Mouse (Mus musculus) lung, embryonic 16.5 days (tissue): Measurements from ENCODE around the gene Erg. TPM values are rescaled to one million over a fixed set of nuclear protein-coding genes. Genes with fewer than 3 reads are reported as not detected.
A peak's percentile ranks its signal among the peaks of the same experiment; 100 is the strongest.

Source experiments
- ATAC-seq: fragments of 200-750 bp; cut with Nextera tagmentation; 2 replicates; pipeline ENCODE4 v1.8.0; 2017; ENCODE audit warnings: low read depth, mild to moderate bottlenecking, moderate library complexity
- H3K27ac ChIP-seq: fragments of 300-500 bp; sonication (generic); 2 replicates; pipeline ENCODE4 v1.5.1; 2014; ENCODE audit warnings: mild to moderate bottlenecking, control low read depth, low read length
- H3K27me3 ChIP-seq: fragments of 300-500 bp; sonication (generic); 2 replicates; pipeline ENCODE4 v1.6.1; 2014; ENCODE audit warnings: low read depth, low read length, mixed read lengths; ENCODE audit not compliant: control insufficient read depth, insufficient read depth
- H3K36me3 ChIP-seq: fragments of 300-500 bp; sonication (generic); 2 replicates; pipeline ENCODE4 v1.6.1; 2014; ENCODE audit warnings: low read length; ENCODE audit not compliant: control insufficient read depth, insufficient read depth
- H3K4me1 ChIP-seq: fragments of 300-500 bp; sonication (generic); replicated peaks from 2 replicates; pipeline ENCODE4 v1.6.1; 2014; ENCODE audit warnings: low read length, mixed read lengths; ENCODE audit not compliant: control insufficient read depth, insufficient read depth
- H3K4me2 ChIP-seq: fragments of 300-500 bp; sonication (generic); 2 replicates; pipeline ENCODE4 v1.6.1; 2014; ENCODE audit warnings: low read depth, low read length, control low read depth
- H3K4me3 ChIP-seq: fragments of 300-500 bp; sonication (generic); 2 replicates; pipeline ENCODE4 v1.5.1; 2014; ENCODE audit warnings: mild to moderate bottlenecking, low read length, control low read depth
- H3K9ac ChIP-seq: fragments of 300-500 bp; sonication (generic); 2 replicates; pipeline ENCODE4 v1.6.1; 2014; ENCODE audit warnings: low read length, control low read depth
- H3K9me3 ChIP-seq: fragments of 300-500 bp; sonication (generic); 2 replicates; pipeline ENCODE4 v1.6.1; 2016; ENCODE audit warnings: low read length; ENCODE audit not compliant: control insufficient read depth
- WGBS: fragments of 180-500 bp; shearing (Covaris S2); extraction: QIAGEN DNeasy Blood & Tissue Kit; methylation state at CpG from one replicate; pipeline ENCODE4 v1.1.7; 2014; 5-methylcytosine and 5-hydroxymethylcytosine counted together
- polyA plus RNA-seq: library from polyadenylated mRNA; unstranded; fragments of >200 nt; fragmentation: Nextera tagmentation; extraction: Ambion mirVana; gene quantifications from 2 replicates; pipeline ENCODE4 v1.2.1, GENCODE M21; 2015

The Erg gene
- polyA plus RNA-seq, result 11.7 and 11.9 TPM in 2 replicates

DNA sequence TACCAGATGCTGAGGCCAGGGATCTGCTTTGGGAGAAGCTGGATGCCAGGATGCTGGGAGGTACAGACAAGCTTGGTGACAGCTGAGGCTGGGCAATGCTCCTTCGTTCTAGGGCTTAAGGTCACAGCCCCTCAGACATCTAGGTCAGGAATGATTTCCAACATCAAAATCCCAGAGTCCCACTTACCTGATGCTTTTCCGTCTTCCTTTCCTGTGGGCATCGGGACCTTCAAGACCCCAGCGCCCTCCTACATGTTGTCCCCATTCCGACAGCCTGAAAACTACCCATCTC lies at the start of gene Erg:
Erg (minus strand) TSS at position 283 of the 292 bp plus-strand sequence.
- 2% methylated on average over 5 of the region's 5 CpGs for WGBS
- Histone ChIP-seq H3K4me2 (peak within 1 kb of the TSS; percentile 78), H3K9me3 (no peaks in the 10 kb centered on the region; the same call in 1 of the 2 replicates), H3K4me1 (peaks cover 16% of the 10 kb centered on the region), H3K27me3 (peaks cover 28% of the 10 kb centered on the region), H3K9ac (peak within 1 kb of the TSS; percentile 65), H3K27ac (peak within 1 kb of the TSS; percentile 69), H3K4me3 (peak within 1 kb of the TSS; percentile 51), H3K36me3 (no peaks in the 10 kb centered on the region)
- peak; percentile 19; the same call in 1 of the 2 replicates for ATAC-seq

- H3K4me2 ChIP-seq, result no peak overlapping the region
- H3K27me3 ChIP-seq, result no peaks in the 10 kb centered on the region
- no peak overlapping the region for H3K27ac ChIP-seq
- no peak overlapping the region for H3K4me3 ChIP-seq
- H3K9ac ChIP-seq, result no peak overlapping the region
- ATAC-seq, result no peak
- no peaks in the 10 kb centered on the region for H3K9me3 ChIP-seq
- WGBS, result 74% methylated on average over 10 of the region's 10 CpGs
- no peaks in the 10 kb centered on the region for H3K36me3 ChIP-seq
- no peaks in the 10 kb centered on the region for H3K4me1 ChIP-seq
These were observed 45.4 kb upstream of the Erg start for GRCm38 (mm10) chr16:95631816-95632215.

DNA sequence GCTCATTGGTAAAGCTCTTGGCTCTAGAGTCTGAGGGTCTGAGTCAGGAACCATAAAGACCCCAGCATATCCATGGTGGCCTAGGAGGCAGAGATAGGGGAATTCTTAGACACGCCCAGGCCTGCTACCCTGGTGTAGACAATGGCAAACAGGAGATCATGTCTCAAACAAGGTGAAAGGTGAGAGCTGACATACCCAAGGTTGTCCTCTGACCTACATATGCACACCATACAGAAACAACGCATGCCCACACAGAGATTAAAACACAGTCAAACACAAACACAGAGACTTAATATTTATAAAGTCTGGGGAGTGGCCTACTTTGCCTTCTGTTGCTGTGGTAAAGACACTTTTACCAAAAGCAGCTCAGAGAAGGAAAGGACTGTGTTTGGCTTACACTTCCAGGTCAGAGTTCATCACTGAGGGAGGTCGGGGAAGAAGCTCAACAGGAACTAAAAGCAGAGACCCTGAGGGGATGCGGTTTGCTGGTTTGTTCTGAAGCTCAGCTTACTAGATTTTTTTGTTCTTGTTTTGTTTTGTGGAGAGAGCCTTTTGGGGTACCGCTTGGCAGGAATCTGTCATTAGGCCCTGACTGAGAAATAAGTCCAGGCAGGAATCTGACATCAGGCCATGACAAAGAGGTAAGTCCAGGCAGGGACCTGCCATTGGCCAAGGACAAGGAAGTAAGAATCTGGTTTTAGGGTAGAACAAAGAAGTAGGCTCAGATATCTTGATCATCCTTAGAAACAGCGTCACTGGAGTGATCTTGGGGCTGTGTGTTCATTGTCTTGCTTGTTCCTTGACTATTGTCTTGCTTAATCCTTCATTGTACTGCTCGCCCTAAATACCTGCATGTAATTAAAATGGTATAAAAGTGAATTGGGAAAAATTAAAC lies 37.7 kb upstream of the Erg start:
- WGBS, result 55% methylated on average over 7 of the region's 7 CpGs
- no peak overlapping the region for H3K4me2 ChIP-seq
- H3K4me3 ChIP-seq, result no peak overlapping the region

DNA sequence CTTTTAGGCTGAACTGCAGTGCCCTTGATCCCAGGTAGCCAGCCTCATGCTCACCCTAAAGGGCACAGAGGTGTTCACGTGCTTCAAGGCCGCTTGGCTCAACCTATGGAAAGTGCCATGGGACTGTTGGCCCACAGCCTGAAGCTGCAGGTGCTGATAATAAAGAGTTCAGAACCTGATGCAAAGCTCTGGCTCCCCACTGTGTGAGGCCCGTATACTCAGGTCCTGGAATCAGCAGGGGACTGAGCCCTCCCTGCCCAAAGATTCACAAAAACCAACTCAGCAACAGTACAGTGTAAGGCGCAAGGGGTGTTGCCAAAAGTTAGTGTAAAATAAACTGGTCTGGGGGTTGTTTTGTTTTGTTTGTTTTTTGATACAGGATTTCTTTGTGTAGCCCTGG lies 36.7 kb upstream of the Erg start:
- H3K36me3 ChIP-seq, result no peaks in the 10 kb centered on the region
- H3K4me3 ChIP-seq, result no peak overlapping the region
- no peaks in the 10 kb centered on the region; the same call in 1 of the 2 replicates for H3K4me1 ChIP-seq
- no peaks in the 10 kb centered on the region for H3K9me3 ChIP-seq
- WGBS, result 83% methylated on average over 4 of the region's 4 CpGs
- H3K27ac ChIP-seq, result no peak overlapping the region
- H3K9ac ChIP-seq, result no peak overlapping the region
- no peak overlapping the region for H3K4me2 ChIP-seq
- H3K27me3 ChIP-seq, result no peaks in the 10 kb centered on the region
- ATAC-seq, result no peak

More for the DNA sequence above, 37.7 kb upstream of the Erg start:
- H3K36me3 ChIP-seq, result no peaks in the 10 kb centered on the region
- H3K9ac ChIP-seq, result no peak overlapping the region
- H3K9me3 ChIP-seq, result no peaks in the 10 kb centered on the region
- H3K4me1 ChIP-seq, result no peaks in the 10 kb centered on the region; the same call in 1 of the 2 replicates
- H3K27ac ChIP-seq, result no peak overlapping the region
- ATAC-seq, result no peak
- H3K27me3 ChIP-seq, result no peaks in the 10 kb centered on the region

DNA sequence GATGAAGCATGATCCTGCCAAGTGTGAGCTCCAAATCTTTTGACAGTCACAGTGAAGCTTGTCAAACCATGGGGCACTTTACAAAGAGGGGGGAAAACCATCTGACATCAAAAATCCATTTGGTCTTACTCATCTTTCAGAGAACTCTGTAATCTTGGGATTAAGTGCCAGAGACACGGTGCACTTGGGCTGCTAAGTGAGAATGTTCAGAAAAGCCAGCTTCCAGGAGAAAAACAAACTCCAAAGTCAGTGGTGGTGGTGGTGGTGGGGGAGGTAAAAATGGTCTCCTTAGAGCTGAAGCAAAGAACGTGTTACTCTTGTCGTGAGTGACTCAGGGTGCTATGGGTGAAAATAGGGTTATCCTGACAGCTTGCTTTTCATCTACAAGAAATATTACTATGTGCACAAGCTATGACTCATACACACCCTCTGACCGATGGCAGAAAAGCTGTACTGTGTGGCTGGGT lies 33.5 kb upstream of the Erg start:
- Histone ChIP-seq H3K4me1 (no peaks in the 10 kb centered on the region; the same call in none of the 2 replicates), H3K36me3 (no peaks in the 10 kb centered on the region), H3K4me3 (no peak overlapping the region), H3K9ac (no peak overlapping the region), H3K9me3 (no peaks in the 10 kb centered on the region), H3K27ac (no peak overlapping the region), H3K4me2 (no peak overlapping the region), H3K27me3 (no peaks in the 10 kb centered on the region)
- peak; percentile 84 for ATAC-seq
- 35% methylated on average over 4 of the region's 4 CpGs for WGBS

DNA sequence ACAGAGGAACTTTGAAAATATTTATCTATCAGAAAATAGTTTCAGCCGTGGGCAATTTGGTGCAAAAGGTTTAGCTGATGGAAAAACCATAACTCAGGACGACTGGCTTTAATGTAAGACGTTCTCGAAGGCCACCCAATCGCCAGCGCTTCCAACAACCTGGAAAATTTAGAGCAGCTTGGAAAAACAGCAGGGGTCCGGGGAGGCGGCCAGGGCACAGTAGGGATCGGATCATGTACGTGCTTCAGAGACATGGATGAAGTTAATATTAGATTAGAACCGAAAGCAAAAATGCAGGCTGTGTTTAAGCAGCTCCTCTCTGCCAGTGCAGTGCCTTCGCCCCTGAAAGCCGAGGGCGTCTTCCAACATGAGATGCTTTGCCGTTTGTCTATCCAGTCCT lies 31.8 kb upstream of the Erg start:
- no peak overlapping the region for H3K27ac ChIP-seq
- peak overlapping the region; percentile 15; the same call in 1 of the 2 replicates for H3K4me2 ChIP-seq
- H3K9ac ChIP-seq, result no peak overlapping the region
- no peaks in the 10 kb centered on the region; the same call in none of the 2 replicates for H3K4me1 ChIP-seq
- no peak overlapping the region for H3K4me3 ChIP-seq
- no peaks in the 10 kb centered on the region for H3K27me3 ChIP-seq
- no peaks in the 10 kb centered on the region for H3K9me3 ChIP-seq
- no peak for ATAC-seq
- H3K36me3 ChIP-seq, result no peaks in the 10 kb centered on the region
- WGBS, result 45% methylated on average over 15 of the region's 15 CpGs

- Histone ChIP-seq H3K4me2 (no peak overlapping the region), H3K4me3 (no peak overlapping the region), H3K4me1 (no peaks in the 10 kb centered on the region; the same call in none of the 2 replicates), H3K9ac (no peak overlapping the region), H3K9me3 (no peaks in the 10 kb centered on the region), H3K27ac (no peak overlapping the region), H3K36me3 (no peaks in the 10 kb centered on the region), H3K27me3 (no peaks in the 10 kb centered on the region)
- WGBS, result 42% methylated on average over 6 of the region's 6 CpGs
- ATAC-seq, result no peak
These were observed 31.3 kb upstream of the Erg start for GRCm38 (mm10) chr16:95617720-95618119.

- no peaks in the 10 kb centered on the region; the same call in none of the 2 replicates for H3K4me1 ChIP-seq
- ATAC-seq, result no peak
- H3K9ac ChIP-seq, result no peak overlapping the region
- H3K27me3 ChIP-seq, result no peaks in the 10 kb centered on the region
- H3K9me3 ChIP-seq, result no peaks in the 10 kb centered on the region
- H3K36me3 ChIP-seq, result no peaks in the 10 kb centered on the region
- H3K4me2 ChIP-seq, result no peak overlapping the region
- no peak overlapping the region for H3K4me3 ChIP-seq
- no peak overlapping the region for H3K27ac ChIP-seq
- 34% methylated on average over 6 of the region's 6 CpGs for WGBS
These were observed 29.2 kb upstream of the Erg start for GRCm38 (mm10) chr16:95615579-95615978.

GRCm38 (mm10) chr16:95614482-95614881 lies 28.1 kb upstream of the Erg start:
- H3K4me3 ChIP-seq, result no peak overlapping the region
- H3K9me3 ChIP-seq, result no peaks in the 10 kb centered on the region
- no peak overlapping the region for H3K27ac ChIP-seq
- H3K4me1 ChIP-seq, result no peaks in the 10 kb centered on the region; the same call in none of the 2 replicates
- WGBS, result 97% methylated on average over 2 of the region's 2 CpGs
- no peaks in the 10 kb centered on the region for H3K36me3 ChIP-seq
- no peak overlapping the region for H3K9ac ChIP-seq
- no peaks in the 10 kb centered on the region for H3K27me3 ChIP-seq
- ATAC-seq, result no peak
- H3K4me2 ChIP-seq, result no peak overlapping the region
